Mouse (Mus musculus) MEL (cell line): ENCODE results near the gene Gucd1. TPM values are rescaled to one million over a fixed set of nuclear protein-coding genes. Genes with fewer than 3 reads are reported as not detected.

ENCODE experiments used
- DNase-seq: peaks from one replicate; pipeline ENCODE4 v3.0.0; 2011; ENCODE audit warnings: low read depth, low spot score
- H3K27ac ChIP-seq: 2 replicates; pipeline ENCODE4 v1.5.1; 2012; ENCODE audit warnings: low read depth, mild to moderate bottlenecking, control low read depth, low read length, moderate library complexity; ENCODE audit not compliant: control insufficient read depth
- H3K27me3 ChIP-seq, 2 experiments: fragments of 150-350 bp in 1 of 2; sonication (generic) in 1 of 2; 2 replicates each; pipeline ENCODE4 v1.6.1; 2012; ENCODE audit warnings: low read length in 2 of 2, mild to moderate bottlenecking in 2 of 2, improper control_type of control experiment in 1 of 2, moderate library complexity in 1 of 2; ENCODE audit not compliant: insufficient read depth in 2 of 2, control insufficient read depth in 1 of 2
- H3K36me3 ChIP-seq, 2 experiments: 2 replicates each; pipeline ENCODE4 v1.6.1; 2012 to 2014; ENCODE audit warnings: low read length in 2 of 2, improper control_type of control experiment in 1 of 2, inconsistent platforms in 1 of 2, mild to moderate bottlenecking in 1 of 2; ENCODE audit not compliant: insufficient read depth in 2 of 2, control insufficient read depth in 1 of 2
- H3K4me1 ChIP-seq, 2 experiments: fragments of 150-350 bp in 1 of 2; sonication (generic) in 1 of 2; 2 replicates each; pipeline ENCODE4 v1.6.1; 2012; ENCODE audit warnings: low read length in 2 of 2, improper control_type of control experiment in 1 of 2, mild to moderate bottlenecking in 1 of 2; ENCODE audit not compliant: insufficient read depth in 2 of 2, control insufficient read depth in 1 of 2
- H3K4me3 ChIP-seq, 2 experiments: fragments of 150-350 bp in 1 of 2; sonication (generic) in 1 of 2; 2 replicates each; pipeline ENCODE4 v1.5.1; 2012; ENCODE audit warnings: low read depth in 2 of 2, low read length in 2 of 2, mild to moderate bottlenecking in 2 of 2, moderate library complexity in 2 of 2, control low read depth in 1 of 2, improper control_type of control experiment in 1 of 2; ENCODE audit not compliant: control insufficient read depth in 1 of 2, insufficient read depth in 1 of 2
- H3K79me2 ChIP-seq: 2 replicates; pipeline ENCODE4 v1.6.1; 2012; ENCODE audit warnings: mild to moderate bottlenecking, low read length, moderate library complexity; ENCODE audit not compliant: control insufficient read depth, poor library complexity, insufficient read depth
- H3K9ac ChIP-seq: 2 replicates; pipeline ENCODE4 v1.6.1; 2012; ENCODE audit warnings: low read depth, mild to moderate bottlenecking, control low read depth, low read length, moderate library complexity; ENCODE audit not compliant: control insufficient read depth, poor library complexity, severe bottlenecking
- H3K9me3 ChIP-seq: fragments of 150-350 bp; sonication (generic); replicated peaks from 2 replicates; pipeline ENCODE4 v1.6.1; 2012; ENCODE audit warnings: mild to moderate bottlenecking, low read length, improper control_type of control experiment, moderate library complexity; ENCODE audit not compliant: insufficient read depth
- BHLHE40 ChIP-seq: IDR thresholded peaks from 2 replicates; pipeline ENCODE4 v1.6.1; 2012; ENCODE audit warnings: low read depth, mild to moderate bottlenecking, inconsistent platforms, low read length, improper control_type of control experiment, borderline replicate concordance
- ETS1 ChIP-seq: IDR thresholded peaks from 2 replicates; pipeline ENCODE4 v1.6.1; 2012; ENCODE audit warnings: low read depth, mild to moderate bottlenecking, inconsistent platforms, low read length, improper control_type of control experiment, moderate library complexity
- GABPA ChIP-seq: IDR thresholded peaks from 2 replicates; pipeline ENCODE4 v1.6.1; 2012; ENCODE audit warnings: low read depth, mild to moderate bottlenecking, inconsistent platforms, low read length, improper control_type of control experiment, moderate library complexity
- HCFC1 ChIP-seq: IDR thresholded peaks from 2 replicates; pipeline ENCODE4 v1.6.1; 2012; ENCODE audit warnings: low read depth, mild to moderate bottlenecking, inconsistent platforms, low read length, improper control_type of control experiment, moderate library complexity
- JUND ChIP-seq: IDR thresholded peaks from 2 replicates; pipeline ENCODE4 v1.6.1; 2011; ENCODE audit warnings: low read depth, mild to moderate bottlenecking, improper control_type of control experiment, low read length
- KAT2A ChIP-seq: conservative IDR thresholded peaks from 2 replicates; pipeline ENCODE4 v1.6.1; 2012; ENCODE audit warnings: low read depth, low read length, improper control_type of control experiment, inconsistent platforms
- NELFE ChIP-seq: IDR thresholded peaks from 2 replicates; pipeline ENCODE4 v1.6.1; 2011; ENCODE audit warnings: low read depth, low read length, improper control_type of control experiment
- NRF1 ChIP-seq: IDR thresholded peaks from 2 replicates; pipeline ENCODE4 v1.6.1; 2014; ENCODE audit warnings: low read depth, mild to moderate bottlenecking, inconsistent platforms, low read length, improper control_type of control experiment, moderate library complexity; ENCODE audit not compliant: poor library complexity, insufficient read depth, severe bottlenecking
- POLR2A ChIP-seq, 2 experiments: IDR thresholded peaks; 2 replicates each; pipeline ENCODE4 v1.6.1; 2011 to 2012; ENCODE audit warnings: low read length in 2 of 2, mild to moderate bottlenecking in 2 of 2, control low read depth in 1 of 2, improper control_type of control experiment in 1 of 2, low read depth in 1 of 2, moderate library complexity in 1 of 2; ENCODE audit not compliant: control insufficient read depth in 1 of 2, insufficient read depth in 1 of 2, poor library complexity in 1 of 2
- USF2 ChIP-seq, 2 experiments: IDR thresholded peaks; 2 replicates each; pipeline ENCODE4 v1.6.1; 2011 to 2012; ENCODE audit warnings: improper control_type of control experiment in 2 of 2, low read length in 2 of 2, borderline replicate concordance in 1 of 2, inconsistent platforms in 1 of 2, low read depth in 1 of 2, mild to moderate bottlenecking in 1 of 2; ENCODE audit not compliant: insufficient read depth in 1 of 2
- ZKSCAN1 ChIP-seq: IDR thresholded peaks from 2 replicates; pipeline ENCODE4 v1.6.1; 2012; ENCODE audit warnings: low read depth, mild to moderate bottlenecking, inconsistent platforms, low read length, improper control_type of control experiment, moderate library complexity
- ZMIZ1 ChIP-seq: IDR thresholded peaks from 2 replicates; pipeline ENCODE4 v1.6.1; 2012; ENCODE audit warnings: low read depth, mild to moderate bottlenecking, inconsistent platforms, low read length, improper control_type of control experiment, moderate library complexity
- polyA plus RNA-seq, 2 experiments: library from polyadenylated mRNA; stranded (reverse) in 1 of 2; unstranded in 1 of 2; fragments of >175 nt in 1 of 2; fragments of >200 nt in 1 of 2; gene quantifications; 2 replicates each; pipeline versions ENCODE4 v1.2.1 to v1.2.4; 2012; ENCODE audit warnings: low replicate concordance in 2 of 2, low read depth in 1 of 2; ENCODE audit not compliant: insufficient read length in 2 of 2, insufficient read depth in 1 of 2, missing spikeins in 1 of 2
- total RNA-seq: library from RNA; depleted of rRNA; stranded (reverse); fragments of 300-350 nt; gene quantifications from 2 replicates; pipeline ENCODE4 v1.2.3, GENCODE M21; 2012

The Gucd1 gene
- total and polyA plus RNA-seq, 3 experiments, result 18.7 to 30.7 TPM; not detected in 1

DNA sequence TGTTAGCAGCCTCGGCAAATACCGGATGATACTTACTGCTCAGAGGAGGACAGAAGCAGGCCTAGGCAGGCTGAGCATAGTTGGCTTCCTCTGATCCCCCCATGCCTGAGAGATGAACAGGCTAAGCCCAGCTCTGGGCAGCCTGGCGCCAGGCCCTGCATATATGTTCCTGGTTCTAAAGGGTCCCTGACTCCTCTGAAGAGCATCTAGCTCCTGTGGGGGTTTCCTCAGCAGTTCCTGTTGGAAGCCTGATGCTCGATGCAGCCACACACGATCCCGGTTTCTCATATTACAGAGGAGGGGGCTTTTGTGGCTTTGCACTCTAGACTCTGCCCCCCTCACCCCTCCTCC is 42.8 kb upstream of the Gucd1 start:
- TF ChIP-seq USF2 (IDR thresholded peaks at IDR 0.05; ENCODE audit: borderline replicate concordance in 1 of 2, insufficient read depth in 1 of 2, low read depth in 1 of 2, low read length in 2 of 2) (no peak), POLR2A (IDR thresholded peaks at IDR 0.05; ENCODE audit: control insufficient read depth in 1 of 2, insufficient read depth in 1 of 2, low read depth in 1 of 2, low read length in 2 of 2, poor library complexity in 1 of 2) (no peak), ZMIZ1 (no peak), ETS1 (no peak), HCFC1 (no peak)
- peaks cover 6 to 25% of the 10 kb centered on the region in 2 experiments for H3K4me1 ChIP-seq
- peaks cover 0 to 11% of the 10 kb centered on the region in 2 experiments; a peak in 2 of 4 replicates for H3K36me3 ChIP-seq
- no peak for DNase-seq
- no peaks in the 10 kb centered on the region for H3K79me2 ChIP-seq
- H3K4me3 ChIP-seq, result no peak overlapping the region
- no peak overlapping the region for H3K9ac ChIP-seq
- no peaks in the 10 kb centered on the region for H3K27me3 ChIP-seq
- no peaks in the 10 kb centered on the region for H3K9me3 ChIP-seq
- no peak overlapping the region for H3K27ac ChIP-seq

DNA sequence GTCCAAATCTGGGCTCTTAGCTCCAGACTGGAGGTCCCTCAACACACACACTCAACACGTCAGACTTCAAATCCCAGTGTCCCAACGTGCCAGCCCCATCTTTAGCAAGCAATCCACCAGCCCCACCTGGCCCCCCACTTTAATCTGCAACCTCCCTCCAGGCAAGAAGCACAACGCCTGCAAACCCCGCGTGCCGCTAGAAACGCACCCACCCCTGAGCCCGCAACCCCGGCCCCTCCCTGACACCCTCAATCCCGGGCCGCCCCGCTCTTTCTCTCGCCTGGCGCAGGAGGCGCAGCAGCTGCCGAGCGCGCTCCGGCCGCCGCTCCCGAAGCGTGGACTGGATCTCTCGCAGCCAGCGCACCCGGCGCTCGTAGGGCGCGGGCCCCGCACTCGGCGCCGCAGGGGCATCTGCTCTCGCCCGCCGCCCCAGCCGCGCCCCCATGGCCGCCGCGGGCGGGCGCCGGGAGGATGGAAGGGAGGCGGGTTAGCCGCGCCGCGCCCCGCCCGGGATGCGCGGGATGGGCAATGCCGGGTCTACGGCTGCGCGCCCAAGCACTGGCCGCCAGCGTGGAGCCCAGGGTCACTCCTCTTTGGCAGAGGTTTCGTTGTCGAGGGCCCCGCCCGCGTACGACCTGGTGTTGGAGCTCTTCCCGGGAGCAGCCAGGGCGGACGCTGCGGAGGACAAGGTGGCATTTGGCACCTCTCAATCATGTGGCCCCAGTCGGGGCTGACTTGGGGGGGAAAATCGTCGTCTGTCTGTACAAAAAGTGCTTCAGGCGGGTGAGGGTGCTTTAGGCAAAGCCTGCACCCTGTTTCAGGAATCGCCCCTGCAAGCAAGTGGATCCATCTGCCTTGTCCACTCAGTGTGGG is 42.1 kb upstream of the Gucd1 start, which contains the start of gene Lrrc75b:
Gene Lrrc75b (minus strand): TSS at position 655 of the 873 bp plus-strand sequence.
- H3K36me3 ChIP-seq, result peaks cover 0 to 6% of the 10 kb centered on the region in 2 experiments; a peak in 2 of 4 replicates
- no peak for TF ChIP-seq NELFE
- no peaks in the 10 kb centered on the region for H3K79me2 ChIP-seq
- H3K9me3 ChIP-seq, result no peaks in the 10 kb centered on the region
- H3K27me3 ChIP-seq, result no peaks in the 10 kb centered on the region
- H3K4me1 ChIP-seq, result peaks cover 2 to 19% of the 10 kb centered on the region in 2 experiments; a peak in 3 of 4 replicates
- no peak within 1 kb of the TSS for H3K9ac ChIP-seq
- no peak for DNase-seq
- H3K4me3 ChIP-seq, result no peak within 1 kb of the TSS
- no peak within 1 kb of the TSS for H3K27ac ChIP-seq

DNA sequence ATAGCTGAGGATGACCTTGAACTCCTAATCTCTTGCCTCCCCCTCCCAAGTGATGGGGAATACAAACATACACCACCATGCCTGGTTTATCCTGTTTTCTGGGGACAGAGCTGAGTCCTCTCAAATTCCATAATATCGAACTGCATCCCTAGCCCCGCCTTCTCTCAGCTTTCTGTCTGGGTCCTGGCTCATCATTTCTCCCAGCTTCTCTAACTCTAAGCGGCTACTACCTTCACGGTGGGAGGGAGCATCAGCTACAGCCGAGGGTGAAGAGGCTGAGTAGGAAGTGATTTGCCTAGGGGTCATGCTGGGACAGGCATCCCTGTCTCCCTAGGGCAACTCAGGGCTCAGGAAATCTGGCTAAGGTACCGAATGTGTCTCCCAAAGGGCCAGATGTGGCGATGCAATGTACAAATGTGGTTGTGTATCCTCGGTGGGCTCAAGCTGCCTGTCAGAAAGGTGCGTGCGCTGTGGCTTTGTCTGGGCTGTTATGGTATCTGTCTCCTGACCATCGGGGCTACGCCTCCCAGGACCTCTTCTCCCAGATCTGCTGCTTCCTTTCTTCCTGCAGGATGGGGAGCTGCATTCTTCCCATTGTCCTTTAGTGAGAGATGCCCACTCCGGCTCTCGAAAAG is 41.4 kb upstream of the Gucd1 start:
- H3K9ac ChIP-seq, result no peak overlapping the region
- TF ChIP-seq JUND, result no peak
- TF ChIP-seq BHLHE40, result no peak
- TF ChIP-seq NRF1, result no peak
- no peak for TF ChIP-seq ZKSCAN1
- TF ChIP-seq GABPA, result no peak
- no peak for TF ChIP-seq KAT2A
- TF ChIP-seq, all 39 proteins: peak for 0
- H3K4me3 ChIP-seq, result no peak overlapping the region
- peaks cover 2 to 12% of the 10 kb centered on the region in 2 experiments; a peak in 3 of 4 replicates for H3K4me1 ChIP-seq
- H3K79me2 ChIP-seq, result no peaks in the 10 kb centered on the region
- H3K27ac ChIP-seq, result no peak overlapping the region
- no peaks in the 10 kb centered on the region for H3K27me3 ChIP-seq
- no peaks in the 10 kb centered on the region for H3K36me3 ChIP-seq
- H3K9me3 ChIP-seq, result no peaks in the 10 kb centered on the region
- DNase-seq, result no peak
